Mouse (Mus musculus): ENCODE data around the gene Rae1.

DNA sequence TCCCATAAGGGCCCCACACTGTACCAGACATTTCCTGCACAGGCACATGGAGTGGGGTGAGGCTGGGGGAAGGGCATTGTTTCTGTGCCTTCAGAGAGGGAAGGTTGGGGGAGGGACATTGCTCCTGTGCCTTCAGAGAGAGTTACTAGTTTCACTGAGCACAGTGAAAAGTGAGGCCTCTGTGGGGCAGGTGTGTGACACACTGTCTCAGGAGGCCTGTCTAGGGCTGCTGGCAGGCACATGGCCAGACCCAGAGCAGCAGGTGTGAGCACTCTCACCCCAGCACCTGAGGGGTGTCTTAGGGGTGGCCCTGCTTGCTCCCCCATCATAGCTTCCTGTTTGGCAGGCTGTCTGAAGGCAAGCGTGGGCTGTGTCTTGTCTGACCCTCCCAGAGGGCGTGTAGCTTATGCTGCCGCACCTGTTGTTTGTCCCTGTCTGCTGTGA lies 26.8 kb downstream of the Rae1 start:
- TF ChIP-seq CTCF (IDR thresholded peaks at IDR 0.05) (no peak), EP300 (IDR thresholded peaks at IDR 0.05) (no peak)
